Mouse (Mus musculus) splenic B cell, adult 2 months (primary cell): ENCODE data around the gene Mark1.

ENCODE experiments used
- DNase-seq: peaks from one replicate; pipeline ENCODE4 v3.0.0-alpha.2; 2011; ENCODE audit warnings: low read depth, low spot score
- H3K27me3 ChIP-seq: 2 replicates; pipeline ENCODE4 v1.6.1; 2012; ENCODE audit warnings: mild to moderate bottlenecking, low read length, moderate library complexity, mixed read lengths; ENCODE audit not compliant: control insufficient read depth, poor library complexity, insufficient read depth, severe bottlenecking
- H3K36me3 ChIP-seq: 2 replicates; pipeline ENCODE4 v1.6.1; 2012; ENCODE audit warnings: mild to moderate bottlenecking, low read length, moderate library complexity, mixed read lengths; ENCODE audit not compliant: control insufficient read depth, poor library complexity, insufficient read depth, severe bottlenecking

Gene Mark1

DNA sequence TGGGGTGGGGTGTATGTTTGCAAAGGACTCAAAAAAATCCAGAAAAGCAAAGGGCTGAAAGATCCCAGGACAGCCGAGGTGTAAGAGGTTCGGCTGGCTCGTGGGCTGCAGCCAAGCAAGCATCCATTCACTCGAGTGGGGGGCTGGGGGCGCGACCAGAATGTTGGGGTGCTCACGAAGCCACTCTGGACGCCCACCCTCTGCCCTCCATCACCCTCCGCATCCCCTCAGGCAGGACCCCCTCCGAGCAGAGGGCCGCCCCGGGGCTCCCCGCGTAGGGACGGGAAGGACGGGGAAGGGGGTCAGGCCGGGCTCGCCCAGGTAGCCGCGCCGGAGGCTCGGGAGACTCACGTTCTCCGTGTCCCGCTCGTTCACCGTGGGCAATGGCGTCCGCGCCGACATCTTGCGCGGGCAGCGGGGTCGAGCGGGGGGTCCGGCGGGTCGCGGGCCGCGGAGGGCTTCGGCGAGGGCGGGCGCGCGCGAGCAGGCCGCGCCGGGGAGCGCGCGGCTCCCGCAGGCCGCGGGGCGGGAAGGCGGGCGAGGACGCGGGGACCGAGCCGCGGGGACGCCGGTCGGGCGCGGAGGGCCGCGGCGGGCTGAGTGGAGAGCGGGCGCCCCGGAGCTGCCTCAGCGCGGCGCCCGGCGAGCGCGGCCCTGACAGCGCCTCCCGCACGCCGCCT, at the start of gene Mark1:
Gene Mark1 (minus strand): TSS at position 500 of the 680 bp plus-strand sequence.
- H3K27me3 ChIP-seq = no peaks in the 10 kb centered on the region
- no peak for DNase-seq

DNA sequence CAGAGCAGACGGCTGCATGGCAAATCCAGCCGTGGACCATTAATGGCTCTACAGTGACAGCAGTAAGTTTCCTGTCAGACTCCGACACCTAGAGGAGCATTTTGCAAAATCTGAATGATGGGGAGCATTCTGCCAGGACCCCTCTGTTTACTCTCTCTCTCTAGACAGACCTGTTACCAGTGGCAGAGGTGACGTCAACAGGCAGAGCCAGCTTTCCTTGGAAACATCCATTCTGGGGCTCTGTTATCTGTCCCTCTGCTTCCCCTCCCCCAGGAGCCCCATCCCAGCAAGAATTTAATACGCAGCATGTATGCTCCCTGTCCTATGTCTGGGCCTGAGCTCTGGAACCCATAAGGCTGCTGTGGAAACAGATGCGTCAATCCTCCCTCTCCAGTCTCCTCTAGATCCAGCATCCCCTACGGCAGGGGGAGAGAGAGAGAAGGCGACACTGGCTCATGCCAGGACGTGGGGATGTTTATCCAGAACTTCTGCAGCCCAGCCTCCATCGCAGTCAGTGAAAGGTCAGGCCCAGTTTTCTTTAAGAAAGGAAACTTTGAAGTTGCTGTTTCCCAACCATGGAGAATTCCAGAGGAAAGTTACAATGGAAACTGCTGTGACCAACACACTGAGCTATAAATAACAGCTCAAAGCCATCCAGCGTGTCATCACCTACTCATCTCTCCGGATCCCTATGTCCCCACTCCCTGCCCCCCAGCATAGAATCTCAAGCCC, 48.3 kb upstream of the Mark1 start:
- Histone ChIP-seq H3K36me3 (no peaks in the 10 kb centered on the region), H3K27me3 (no peaks in the 10 kb centered on the region; the same call in 1 of the 2 replicates)
- DNase-seq = no peak

More for the DNA sequence above, at the start of gene Mark1:
- H3K36me3 ChIP-seq = no peaks in the 10 kb centered on the region

DNA sequence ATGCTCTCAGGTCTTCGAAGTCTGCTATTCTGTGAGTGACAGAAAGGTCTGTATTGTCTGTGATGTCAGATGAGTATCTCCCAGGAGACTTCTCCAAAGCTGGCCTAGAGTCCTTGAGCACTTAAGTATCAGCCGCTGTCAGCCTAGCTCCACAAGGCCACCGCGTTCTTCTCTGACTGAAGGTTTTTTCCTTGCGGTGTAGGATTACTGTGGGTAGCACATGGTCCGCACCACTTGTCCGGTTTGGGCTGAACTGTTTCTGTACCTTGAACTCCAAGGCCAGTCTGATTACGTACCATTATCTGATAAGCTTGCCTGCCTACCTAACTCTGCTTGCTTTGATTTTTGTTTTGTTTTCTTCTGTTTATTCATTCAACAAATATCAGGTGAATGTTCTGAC, 47.1 kb upstream of the Mark1 start:
- Histone ChIP-seq H3K27me3 (no peaks in the 10 kb centered on the region; the same call in 1 of the 2 replicates), H3K36me3 (no peaks in the 10 kb centered on the region)
- DNase-seq = no peak

DNA sequence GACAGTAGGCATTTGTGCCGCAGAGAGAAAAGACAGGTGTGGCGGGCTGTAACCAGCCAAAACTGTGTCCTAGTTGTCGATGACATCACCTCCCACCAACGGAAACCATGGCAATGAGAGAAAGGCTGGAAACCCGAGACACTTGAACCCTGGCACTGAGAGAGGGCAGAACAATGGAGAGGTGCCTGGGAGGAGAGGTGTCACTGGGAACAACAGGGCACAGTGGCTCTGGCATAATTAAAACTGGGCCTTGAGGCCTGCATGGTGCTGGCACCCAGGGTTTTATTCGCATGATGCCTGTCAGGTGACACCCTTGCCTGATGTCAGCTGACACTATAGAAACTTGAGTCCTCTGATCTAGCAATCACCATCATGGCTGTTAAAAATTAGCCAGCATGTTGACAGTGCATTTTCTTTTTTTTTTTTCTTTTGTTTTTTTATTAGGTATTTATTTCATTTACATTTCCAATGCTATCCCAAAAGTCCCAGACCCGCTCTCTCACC, 38.9 kb upstream of the Mark1 start:
- DNase-seq = no peak
- Histone ChIP-seq H3K27me3 (no peaks in the 10 kb centered on the region), H3K36me3 (no peaks in the 10 kb centered on the region)

DNA sequence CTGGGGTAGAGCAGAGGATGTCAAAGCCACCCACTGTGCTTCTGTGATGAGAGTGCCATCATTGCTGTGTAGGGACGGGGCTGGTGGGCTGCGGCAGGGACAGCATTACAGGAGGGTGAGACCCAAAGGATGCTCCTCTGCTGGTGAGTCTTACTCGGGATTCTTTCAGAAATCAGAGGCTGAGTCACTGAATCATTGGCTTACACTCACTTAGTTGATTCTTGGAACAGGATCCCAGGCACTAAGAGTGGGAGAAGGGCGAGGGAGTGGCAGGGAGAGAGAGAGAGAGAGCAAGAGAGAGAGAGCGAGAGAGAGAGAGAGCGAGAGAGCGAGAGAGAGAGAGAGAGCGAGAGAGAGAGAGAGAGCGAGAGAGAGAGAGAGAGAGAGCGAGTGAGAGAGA, 31.2 kb upstream of the Mark1 start:
- DNase-seq = no peak

DNA sequence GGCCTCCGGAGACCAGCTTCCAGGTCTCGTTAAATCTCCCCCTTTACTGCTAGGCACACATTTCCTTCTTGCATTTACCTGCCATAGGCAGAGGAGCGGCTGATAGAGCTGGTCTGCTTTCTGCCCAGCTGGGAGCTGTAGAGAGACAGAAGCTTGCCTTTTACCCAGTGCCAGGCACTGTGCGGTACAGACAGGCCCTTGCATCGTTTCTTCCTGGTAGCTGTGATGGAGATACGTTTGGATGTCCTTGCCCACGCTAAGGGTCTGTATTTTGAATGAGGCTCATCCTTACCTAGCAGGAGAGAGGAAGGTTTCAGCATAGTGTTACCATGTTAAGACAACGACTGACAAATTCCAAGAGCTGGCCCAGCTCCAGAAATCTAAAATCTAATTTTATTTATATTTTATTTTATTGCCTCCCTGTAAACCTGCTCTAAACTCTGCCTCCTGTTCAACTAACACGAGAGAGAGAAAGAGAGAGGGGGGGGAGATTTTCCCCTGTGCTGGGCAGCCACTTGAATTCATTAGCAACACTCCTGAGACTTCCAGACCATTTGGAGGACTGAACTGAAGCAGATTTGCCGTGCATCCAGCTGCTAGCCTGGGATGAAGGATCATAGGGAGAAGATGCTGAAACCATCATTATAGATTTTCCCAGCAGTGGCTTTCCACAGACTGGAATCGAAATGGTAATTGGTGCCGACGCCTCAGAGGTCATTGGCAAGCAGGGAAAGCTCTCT, 21.2 kb upstream of the Mark1 start:
- no peaks in the 10 kb centered on the region for H3K27me3 ChIP-seq
- H3K36me3 ChIP-seq = no peaks in the 10 kb centered on the region
- DNase-seq = no peak

More for the DNA sequence above, 31.2 kb upstream of the Mark1 start:
- Histone ChIP-seq H3K27me3 (no peaks in the 10 kb centered on the region), H3K36me3 (no peaks in the 10 kb centered on the region)

DNA sequence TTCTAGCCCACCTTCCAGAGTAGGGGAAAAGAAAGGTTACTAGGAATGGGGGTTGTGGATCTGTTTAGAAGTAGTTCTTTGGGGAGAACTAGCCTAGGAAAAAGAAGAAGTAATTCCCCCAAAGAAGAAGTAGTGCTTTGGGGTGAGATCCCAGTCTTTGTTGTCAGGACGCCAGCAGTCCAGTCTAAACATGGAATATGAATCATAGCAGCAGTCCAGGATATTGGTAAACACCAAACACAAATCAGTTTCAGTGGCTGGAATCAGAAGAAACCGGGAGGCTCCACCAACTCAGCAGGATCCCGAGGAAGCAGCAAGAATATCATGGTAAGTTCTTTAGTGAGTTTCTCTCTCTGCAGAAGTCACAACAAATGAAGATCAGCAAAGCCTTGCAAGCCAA, 13.2 kb upstream of the Mark1 start:
- Histone ChIP-seq H3K27me3 (no peaks in the 10 kb centered on the region), H3K36me3 (no peaks in the 10 kb centered on the region)
- no peak for DNase-seq

DNA sequence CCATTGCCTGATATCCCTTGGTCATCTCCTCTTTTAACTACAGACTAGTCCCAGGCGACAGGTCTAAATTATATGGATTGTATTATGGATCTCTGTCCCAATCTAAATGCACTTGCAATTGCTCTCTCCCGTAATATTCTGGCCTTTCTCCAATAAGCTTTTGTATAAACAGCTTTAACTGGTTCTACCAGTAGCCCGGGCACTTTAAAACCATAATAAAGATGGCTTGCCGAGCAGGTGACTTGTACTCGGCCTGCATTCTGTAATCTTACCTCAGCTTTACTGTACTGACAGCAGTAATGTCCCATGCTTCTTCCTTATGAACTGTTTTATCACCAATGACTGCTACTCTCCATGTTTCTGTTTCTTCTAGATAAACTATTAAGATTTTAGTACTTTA, 7.7 kb upstream of the Mark1 start:
- DNase-seq = no peak
- Histone ChIP-seq H3K36me3 (no peaks in the 10 kb centered on the region), H3K27me3 (no peaks in the 10 kb centered on the region)

DNA sequence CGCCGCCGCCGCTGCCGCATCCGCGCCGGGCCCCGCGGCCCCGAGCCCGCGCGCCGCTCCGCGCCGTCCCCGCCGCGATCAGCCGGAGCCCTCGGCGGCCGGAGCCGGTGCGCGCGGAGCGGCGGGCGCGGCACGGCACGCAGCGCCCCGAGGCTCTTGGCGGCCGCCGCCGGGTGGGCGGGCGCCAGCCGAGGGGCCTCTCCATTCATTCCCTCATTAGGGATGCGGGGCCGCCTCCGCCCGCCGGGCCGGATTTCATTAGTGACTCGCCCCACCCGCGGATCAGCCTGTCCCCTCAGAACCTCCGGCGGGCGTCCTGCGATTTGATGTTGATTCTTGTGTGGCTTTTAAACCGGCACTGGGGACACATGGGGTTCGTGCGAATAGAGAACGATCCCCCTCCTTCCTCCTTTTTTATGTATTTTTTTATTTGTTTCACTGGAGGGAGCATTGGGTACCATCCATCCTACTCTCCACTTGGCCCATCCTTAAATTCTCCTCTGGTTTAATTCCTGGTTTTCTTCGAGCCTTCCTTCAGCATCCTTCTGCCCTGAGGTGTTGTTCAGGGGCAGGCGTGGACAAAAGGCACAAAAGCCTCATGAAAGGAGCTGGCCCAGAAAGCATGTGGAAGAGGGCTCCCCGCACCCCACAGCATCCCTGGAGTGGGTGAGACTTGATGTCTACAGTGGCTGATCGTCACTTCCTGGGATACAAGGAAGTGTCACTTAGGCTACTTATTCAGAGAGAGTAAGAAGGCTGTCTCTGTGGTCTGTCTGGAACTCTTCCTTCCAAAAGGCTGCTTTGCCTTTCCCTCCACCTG, 620 bp upstream of the Mark1 start:
- Histone ChIP-seq H3K36me3 (no peaks in the 10 kb centered on the region), H3K27me3 (no peaks in the 10 kb centered on the region)
- no peak for DNase-seq

DNA sequence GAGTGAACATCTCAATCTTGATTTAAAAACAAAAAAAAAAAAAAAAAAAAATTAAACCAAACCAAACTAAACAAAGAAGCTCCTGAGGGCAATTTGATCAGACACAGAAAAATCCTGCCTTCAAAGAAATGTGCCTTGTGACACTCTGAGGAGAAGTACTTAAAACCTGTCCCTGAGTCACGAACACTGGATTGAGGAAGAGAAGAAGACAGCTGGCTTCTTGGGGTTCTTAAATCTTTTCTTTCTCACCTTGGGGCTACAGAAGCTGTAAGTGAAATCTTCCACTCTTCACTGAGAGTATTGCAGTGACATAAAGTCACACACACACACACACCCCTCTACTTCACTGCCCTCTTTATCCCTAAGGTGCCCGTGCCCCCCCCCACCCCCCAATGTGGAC, 739 bp downstream of the Mark1 start:
- no peak for DNase-seq
- Histone ChIP-seq H3K36me3 (no peaks in the 10 kb centered on the region), H3K27me3 (no peaks in the 10 kb centered on the region)

DNA sequence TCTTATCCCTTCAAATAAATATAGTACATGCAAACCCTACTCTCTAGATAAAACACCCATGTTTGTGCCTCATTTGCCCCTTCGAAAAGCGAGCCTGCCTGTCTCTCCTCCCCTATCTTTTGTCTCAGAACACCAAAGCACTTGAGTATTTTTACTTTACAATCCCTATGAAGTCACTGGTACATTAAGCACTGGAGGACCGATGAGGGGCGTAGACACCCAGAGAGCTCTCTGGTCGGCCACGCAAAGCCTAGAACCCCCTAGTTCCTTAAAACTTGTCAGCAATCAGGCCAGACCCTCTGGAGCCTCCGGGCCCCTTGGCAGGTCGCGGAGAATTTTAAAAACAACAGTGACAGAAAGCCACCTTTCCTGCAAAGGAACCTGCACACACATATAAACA, 1.2 kb downstream of the Mark1 start:
- no peak for DNase-seq
- H3K27me3 ChIP-seq = no peaks in the 10 kb centered on the region
- no peaks in the 10 kb centered on the region for H3K36me3 ChIP-seq

DNA sequence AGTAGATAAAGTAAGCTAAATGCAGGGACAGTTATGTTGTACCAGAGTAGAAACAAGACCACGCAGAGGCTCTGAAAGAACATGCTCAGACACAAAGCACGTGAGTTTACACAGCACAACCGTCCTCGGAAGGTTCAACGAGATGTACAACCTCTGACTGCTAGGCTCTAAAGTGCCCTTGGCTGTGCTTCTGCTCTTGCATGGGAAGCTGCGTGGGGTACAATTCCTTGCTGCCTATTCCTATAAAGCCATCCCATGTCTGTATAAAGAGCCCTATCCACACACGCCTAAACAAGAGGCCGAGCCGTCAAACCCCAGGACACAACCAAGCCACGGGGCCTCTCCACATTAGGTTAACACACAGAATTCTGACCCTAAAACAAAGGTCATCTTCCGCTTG, 1.9 kb downstream of the Mark1 start:
- Histone ChIP-seq H3K36me3 (no peaks in the 10 kb centered on the region), H3K27me3 (no peaks in the 10 kb centered on the region)
- no peak for DNase-seq

DNA sequence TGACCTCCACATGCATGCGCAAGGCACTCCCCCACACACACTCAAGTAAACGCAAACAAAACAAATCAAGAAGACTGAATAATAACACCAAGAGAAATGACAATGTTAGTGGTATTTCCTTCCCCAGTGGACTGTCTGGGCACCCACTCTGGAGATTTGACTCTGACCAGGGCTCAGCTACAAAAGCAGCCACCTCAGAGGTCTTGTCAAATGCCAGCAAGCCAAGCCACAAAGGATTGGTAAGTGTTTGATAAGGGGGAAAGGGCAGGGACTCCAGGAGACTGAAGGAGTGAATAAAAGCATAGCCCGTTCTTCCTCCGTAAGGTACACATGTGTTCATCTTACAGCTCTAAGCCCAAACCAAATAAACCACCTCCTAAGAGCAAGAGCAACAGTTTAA, 4.0 kb downstream of the Mark1 start:
- DNase-seq = no peak

DNA sequence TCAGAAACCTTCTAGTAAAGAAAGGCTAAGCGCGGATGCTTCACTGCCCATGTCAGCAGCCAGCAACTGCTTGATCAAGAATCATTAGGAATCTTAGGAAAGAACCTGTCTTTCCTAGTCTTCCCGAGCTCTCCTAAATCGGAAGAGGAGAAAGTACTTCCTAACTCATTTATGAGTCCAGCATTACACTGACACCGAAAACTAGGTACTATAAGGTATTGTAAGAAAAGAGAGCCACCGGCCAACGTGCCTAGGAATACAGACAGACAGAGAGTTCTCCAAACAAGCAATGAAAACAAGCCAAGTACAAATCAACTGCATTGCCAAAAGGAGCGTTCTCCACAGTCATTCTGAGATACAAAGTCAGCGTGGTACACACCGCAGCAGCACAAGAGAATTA, 8.2 kb downstream of the Mark1 start:
- Histone ChIP-seq H3K27me3 (no peaks in the 10 kb centered on the region), H3K36me3 (no peaks in the 10 kb centered on the region)
- no peak for DNase-seq

More for the DNA sequence above, 4.0 kb downstream of the Mark1 start:
- H3K27me3 ChIP-seq = no peaks in the 10 kb centered on the region
- H3K36me3 ChIP-seq = no peaks in the 10 kb centered on the region
